ENCODE assay signal across 33 mouse cellular contexts in the genomic region with DNA sequence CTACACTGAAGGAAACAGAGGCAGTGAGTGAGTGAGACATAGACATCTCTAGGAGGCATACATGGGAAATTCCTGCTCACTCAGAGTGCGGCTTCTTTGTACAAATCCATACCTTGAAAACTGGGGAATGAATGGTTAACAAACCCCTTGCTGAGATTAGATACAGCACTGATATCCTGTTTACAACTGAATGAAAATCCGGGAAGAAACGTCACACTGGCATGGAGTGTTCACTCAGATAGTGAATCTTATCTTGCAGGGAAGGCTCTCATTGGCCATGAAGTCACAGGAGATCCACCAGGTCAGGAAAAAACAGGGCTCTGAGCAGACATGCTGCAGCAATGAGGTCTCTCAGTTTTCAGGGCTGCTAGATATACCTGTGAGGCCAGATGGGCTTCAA. TPM values are rescaled to one million over a fixed set of nuclear protein-coding genes. Genes with fewer than 3 reads are reported as not detected.
DNase-seq lines count a peak whose midpoint lies in the region; ATAC-seq and TF ChIP-seq lines count a peak whose summit lies in the region.
"Had no signal": no experiment of that assay in that cellular context is flagged by ENCODE, and none has a peak within 500 bp of the region (broad histone marks: within the 10 kb centered on the region; RNA-seq: fewer than 3 reads in every experiment).

No protein-coding gene starts in this region.

- no peak overlapping the region for H3K4me3 ChIP-seq in hindbrain, postnatal 0 days (ENCODE audit: low read length)
- no peak overlapping the region for H3K4me3 ChIP-seq in hindbrain, embryonic 10.5 days
- H3K4me3 ChIP-seq in lung, postnatal 0 days (ENCODE audit: low read depth, low read length): no peak overlapping the region
- H3K4me3 ChIP-seq in brown adipose tissue, adult 24 weeks (ENCODE audit: insufficient read depth, low read depth, low read length): no peak overlapping the region
- H3K4me3 ChIP-seq: embryonic facial prominence, embryonic 10.5 days; embryonic facial prominence, embryonic 15.5 days; forebrain, embryonic 12.5 days; limb, embryonic 13.5 days; lung, embryonic 15.5 days; midbrain, embryonic 12.5 days; stomach, embryonic 15.5 days had no signal

- no peak for DNase-seq in hindbrain, postnatal 0 days (ENCODE audit: low spot score)
- DNase-seq in hindbrain, embryonic 10.5 days (ENCODE audit: low spot score): no peak
- peak; percentile 21 for DNase-seq in lung, postnatal 0 days (ENCODE audit: low spot score)
- DNase-seq in lung, postnatal 4 days: no peak
- peak; percentile 19 for DNase-seq in lung, postnatal 25 days (ENCODE audit: low spot score)
- DNase-seq in heart, adult 18-20 months: no peak
- DNase-seq: adrenal gland, adult 8-10 months; B cell, adult 2 months; cerebellum, postnatal 10 days; forebrain, postnatal 0 days; gastrocnemius, postnatal 14 days; kidney, adult 9 months; kidney, postnatal 10 days; retina, postnatal 1 day; right cerebral cortex, postnatal 14 days; thymus, postnatal 14 days had no signal

- no peak for TF ChIP-seq CTCF in hindbrain, postnatal 0 days (IDR thresholded peaks at IDR 0.05; ENCODE audit: low read depth)
- no peak for TF ChIP-seq CTCF in lung, postnatal 0 days (IDR thresholded peaks at IDR 0.05)

- H3K9me3 ChIP-seq in hindbrain, postnatal 0 days (ENCODE audit: low read length): no peaks in the 10 kb centered on the region
- no peaks in the 10 kb centered on the region for H3K9me3 ChIP-seq in hindbrain, embryonic 10.5 days
- H3K9me3 ChIP-seq in lung, postnatal 0 days (ENCODE audit: low read length): no peaks in the 10 kb centered on the region
- H3K9me3 ChIP-seq: embryonic facial prominence, embryonic 10.5 days; embryonic facial prominence, embryonic 15.5 days; forebrain, embryonic 12.5 days; limb, embryonic 13.5 days; lung, embryonic 15.5 days; midbrain, embryonic 12.5 days; stomach, embryonic 15.5 days had no signal

- WGBS in hindbrain, postnatal 0 days: 63% methylated on average over 3 of the region's 3 CpGs
- 76% methylated on average over 3 of the region's 3 CpGs for WGBS in hindbrain, embryonic 10.5 days
- WGBS in lung, postnatal 0 days: 37% methylated on average over 3 of the region's 3 CpGs

- 0 out of 2 replicates have a peak, but pooled peaks cover 5% of the 10 kb centered on the region for H3K36me3 ChIP-seq in hindbrain, postnatal 0 days (ENCODE audit: insufficient read depth, low read length)
- H3K36me3 ChIP-seq in hindbrain, embryonic 10.5 days: peaks cover 51% of the 10 kb centered on the region
- no peaks in the 10 kb centered on the region for H3K36me3 ChIP-seq in lung, postnatal 0 days (ENCODE audit: insufficient read depth, low read length)

- no peak overlapping the region for H3K4me2 ChIP-seq in hindbrain, postnatal 0 days (ENCODE audit: low read depth, low read length)
- no peak overlapping the region for H3K4me2 ChIP-seq in lung, postnatal 0 days (replicated peaks; ENCODE audit: low read depth, low read length)
- H3K4me2 ChIP-seq: embryonic facial prominence, embryonic 15.5 days; forebrain, embryonic 12.5 days; heart, embryonic 11.5 days; limb, embryonic 13.5 days; lung, embryonic 15.5 days; midbrain, embryonic 12.5 days; stomach, embryonic 15.5 days had no signal

- H3K9ac ChIP-seq in hindbrain, postnatal 0 days (replicated peaks; ENCODE audit: low read length): no peak overlapping the region
- H3K9ac ChIP-seq in lung, postnatal 0 days (replicated peaks; ENCODE audit: low read depth): no peak overlapping the region
- H3K9ac ChIP-seq: embryonic facial prominence, embryonic 15.5 days; forebrain, embryonic 12.5 days; forebrain, postnatal 0 days; limb, embryonic 13.5 days; liver, embryonic 14.5 days; lung, embryonic 15.5 days; midbrain, embryonic 12.5 days; stomach, embryonic 15.5 days had no signal

- H3K27ac ChIP-seq in hindbrain, postnatal 0 days: peak overlapping the region; percentile 26; the same call in 1 of the 2 replicates
- no peak overlapping the region for H3K27ac ChIP-seq in hindbrain, embryonic 10.5 days
- H3K27ac ChIP-seq in lung, postnatal 0 days (ENCODE audit: low read length): no peak overlapping the region
- peak overlapping the region; percentile 73 for H3K27ac ChIP-seq in brown adipose tissue, adult 24 weeks (replicated peaks; ENCODE audit: low read depth, low read length)
- H3K27ac ChIP-seq: embryonic facial prominence, embryonic 10.5 days; embryonic facial prominence, embryonic 15.5 days; forebrain, embryonic 12.5 days; limb, embryonic 13.5 days; liver, embryonic 14.5 days; lung, embryonic 15.5 days; midbrain, embryonic 12.5 days; stomach, embryonic 15.5 days had no signal

- no peaks in the 10 kb centered on the region for H3K27me3 ChIP-seq in hindbrain, postnatal 0 days (ENCODE audit: insufficient read depth, low read length)
- no peaks in the 10 kb centered on the region for H3K27me3 ChIP-seq in hindbrain, embryonic 10.5 days (ENCODE audit: insufficient read depth, poor library complexity, severe bottlenecking)
- H3K27me3 ChIP-seq in lung, postnatal 0 days (replicated peaks; ENCODE audit: insufficient read depth, low read length): no peaks in the 10 kb centered on the region
- H3K27me3 ChIP-seq: embryonic facial prominence, embryonic 15.5 days; forebrain, embryonic 12.5 days; limb, embryonic 13.5 days; lung, embryonic 15.5 days; midbrain, embryonic 12.5 days; stomach, embryonic 15.5 days had no signal

- no peaks in the 10 kb centered on the region for H3K4me1 ChIP-seq in hindbrain, postnatal 0 days (ENCODE audit: insufficient read depth, low read length)
- peaks cover 32% of the 10 kb centered on the region for H3K4me1 ChIP-seq in hindbrain, embryonic 10.5 days (replicated peaks)
- H3K4me1 ChIP-seq in lung, postnatal 0 days (ENCODE audit: insufficient read depth, low read depth, low read length): peaks cover 8% of the 10 kb centered on the region; the same call in 1 of the 2 replicates
- H3K4me1 ChIP-seq in brown adipose tissue, adult 24 weeks (ENCODE audit: control insufficient read depth, insufficient read depth, insufficient read length, low read length): peaks cover 59% of the 10 kb centered on the region
- H3K4me1 ChIP-seq: embryonic facial prominence, embryonic 15.5 days; forebrain, embryonic 12.5 days; limb, embryonic 13.5 days; midbrain, embryonic 12.5 days; stomach, embryonic 15.5 days had no signal

- ATAC-seq in hindbrain, postnatal 0 days: no peak
- ATAC-seq in lung, postnatal 0 days: no peak
- ATAC-seq in megakaryocyte-erythroid progenitor cell, adult 5-6 weeks (replicated peaks; ENCODE audit: low FRiP score, low TSS enrichment, poor library complexity, severe bottlenecking): no peak
- ATAC-seq: intestine, embryonic 16.5 days had no signal

- TF ChIP-seq EP300 in lung, postnatal 0 days (IDR thresholded peaks at IDR 0.05): peak; percentile 51; the same call in 1 of the 2 replicates

RNA-seq across cellular contexts. Expression of a gene that starts 32.0 kb away (rescaled TPM):
- 22.8 and 33.9 TPM in 2 replicates for total RNA-seq in hindbrain, postnatal 0 days (2014; rRNA removed)
- 26.2 and 29.7 TPM in 2 replicates for polyA plus RNA-seq in hindbrain, postnatal 0 days (2015; fragmentation: Nextera tagmentation; extraction: Ambion mirVana)
- polyA plus RNA-seq in hindbrain, embryonic 10.5 days (2016; fragmentation: Nextera tagmentation; extraction: Ambion mirVana): 51.9 and 54.7 TPM in 2 replicates
- polyA plus RNA-seq in lung, postnatal 0 days (2015; fragmentation: Nextera tagmentation; extraction: Ambion mirVana): 16.8 and 17.1 TPM in 2 replicates
- polyA plus RNA-seq in brown adipose tissue, adult 24 weeks (2012; ENCODE audit: insufficient read depth, insufficient read length, missing spikeins): 7.5 and 8.2 TPM in 2 replicates
- 4.3 and 8.6 TPM in 2 replicates for total RNA-seq in megakaryocyte-erythroid progenitor cell, adult 5-6 weeks (2014; fragmentation: Nextera tagmentation)
- 3.4 and 10.4 TPM in 2 replicates for total RNA-seq in megakaryocyte-erythroid progenitor cell, adult 5-6 weeks (2017)
- 1 to 10 TPM; 6.3 to 7.5 TPM for total RNA-seq in heart, adult 18-20 months (2021)
- total RNA-seq: granulocyte monocyte progenitor cell, adult 5-6 weeks; monocyte, adult 5-6 weeks had no signal

RNA-seq across cellular contexts. Expression of a gene that starts 42.5 kb away (rescaled TPM):
- total RNA-seq in hindbrain, postnatal 0 days (2014; rRNA removed): 76.4 and 84.2 TPM in 2 replicates
- polyA plus RNA-seq in hindbrain, postnatal 0 days (2015; fragmentation: Nextera tagmentation; extraction: Ambion mirVana): 56.1 and 59.9 TPM in 2 replicates
- polyA plus RNA-seq in hindbrain, embryonic 10.5 days (2016; fragmentation: Nextera tagmentation; extraction: Ambion mirVana): 23.3 and 25.7 TPM in 2 replicates
- polyA plus RNA-seq in lung, postnatal 0 days (2015; fragmentation: Nextera tagmentation; extraction: Ambion mirVana): 41.0 and 47.7 TPM in 2 replicates
- polyA plus RNA-seq in brown adipose tissue, adult 24 weeks (2012; ENCODE audit: insufficient read depth, insufficient read length, missing spikeins): 20.2 and 29.1 TPM in 2 replicates
- total RNA-seq in megakaryocyte-erythroid progenitor cell, adult 5-6 weeks (2014; fragmentation: Nextera tagmentation): 2.2 TPM in 1 of 2 replicates, not detected in the other
- total RNA-seq in megakaryocyte-erythroid progenitor cell, adult 5-6 weeks (2017): 0.38 and 4.1 TPM in 2 replicates
- 10 to 100 TPM; 24.5 to 28.1 TPM for total RNA-seq in heart, adult 18-20 months (2021)
- total RNA-seq: granulocyte monocyte progenitor cell, adult 5-6 weeks; hematopoietic stem cell, adult 5-6 weeks; monocyte, adult 5-6 weeks had no signal

RNA-seq across cellular contexts. Expression of a gene that starts 42.7 kb away (rescaled TPM):
- 50.5 and 58.8 TPM in 2 replicates for total RNA-seq in hindbrain, postnatal 0 days (2014; rRNA removed)
- 43.1 TPM in 2 replicates for polyA plus RNA-seq in hindbrain, postnatal 0 days (2015; fragmentation: Nextera tagmentation; extraction: Ambion mirVana)
- 99.5 and 107 TPM in 2 replicates for polyA plus RNA-seq in hindbrain, embryonic 10.5 days (2016; fragmentation: Nextera tagmentation; extraction: Ambion mirVana)
- 36.2 and 39.5 TPM in 2 replicates for polyA plus RNA-seq in lung, postnatal 0 days (2015; fragmentation: Nextera tagmentation; extraction: Ambion mirVana)
- polyA plus RNA-seq in brown adipose tissue, adult 24 weeks (2012; ENCODE audit: insufficient read depth, insufficient read length, missing spikeins): 3.0 and 3.7 TPM in 2 replicates
- 6.8 and 15.5 TPM in 2 replicates for total RNA-seq in megakaryocyte-erythroid progenitor cell, adult 5-6 weeks (2014; fragmentation: Nextera tagmentation)
- total RNA-seq in megakaryocyte-erythroid progenitor cell, adult 5-6 weeks (2017): 5.1 and 9.5 TPM in 2 replicates
- total RNA-seq in heart, adult 18-20 months (2021): 1 to 10 TPM; 5.7 to 6.0 TPM

RNA-seq across cellular contexts. Expression of a gene that starts 51.7 kb away (rescaled TPM):
- 42.1 and 68.1 TPM in 2 replicates for total RNA-seq in hindbrain, postnatal 0 days (2014; rRNA removed)
- polyA plus RNA-seq in hindbrain, postnatal 0 days (2015; fragmentation: Nextera tagmentation; extraction: Ambion mirVana): 38.7 and 43.3 TPM in 2 replicates
- polyA plus RNA-seq in hindbrain, embryonic 10.5 days (2016; fragmentation: Nextera tagmentation; extraction: Ambion mirVana): 78.2 and 88.3 TPM in 2 replicates
- polyA plus RNA-seq in lung, postnatal 0 days (2015; fragmentation: Nextera tagmentation; extraction: Ambion mirVana): 2,152 and 2,309 TPM in 2 replicates
- 1.8 and 2.0 TPM in 2 replicates for polyA plus RNA-seq in brown adipose tissue, adult 24 weeks (2012; ENCODE audit: insufficient read depth, insufficient read length, missing spikeins)
- not detected in 2 replicates for total RNA-seq in megakaryocyte-erythroid progenitor cell, adult 5-6 weeks (2014; fragmentation: Nextera tagmentation)
- total RNA-seq in megakaryocyte-erythroid progenitor cell, adult 5-6 weeks (2017): not detected in 2 replicates
- total RNA-seq in heart, adult 18-20 months (2021): 10 to 100 TPM; 12.5 to 13.3 TPM
- total RNA-seq: common myeloid progenitor, adult 5-6 weeks; granulocyte monocyte progenitor cell, adult 5-6 weeks; hematopoietic stem cell, adult 5-6 weeks; megakaryocyte, adult 5-6 weeks; monocyte, adult 5-6 weeks had no signal

Comparison
In these comparisons a context has a peak if more than half of its experiments do, and no peak if none do; other contexts are left out.
1. DNase-seq: peak in lung, postnatal 0 days (single experiment) and lung, postnatal 25 days (single experiment); none in hindbrain, postnatal 0 days (single experiment), hindbrain, embryonic 10.5 days (single experiment), lung, postnatal 4 days (0 of 2) and heart, adult 18-20 months (0 of 2).
2. H3K27ac ChIP-seq: peak in hindbrain, postnatal 0 days (single experiment) and brown adipose tissue, adult 24 weeks (single experiment); none in hindbrain, embryonic 10.5 days (single experiment) and lung, postnatal 0 days (single experiment).